Mouse (Mus musculus) forebrain, embryonic 11.5 days (tissue): ENCODE results near the gene Clip1. TPM values are rescaled to one million over a fixed set of nuclear protein-coding genes. Genes with fewer than 3 reads are reported as not detected.

ENCODE experiments used
- ATAC-seq: fragments of 200-750 bp; cut with Nextera tagmentation; replicated peaks from 2 replicates; pipeline ENCODE4 v1.8.0; 2017; ENCODE audit warnings: moderate TSS enrichment; ENCODE audit not compliant: low FRiP score
- DNase-seq: peaks from one replicate; pipeline ENCODE4 v3.0.0-alpha.2; 2017; ENCODE audit warnings: low spot score
- H3K27ac ChIP-seq: fragments of 300-500 bp; sonication (generic); 2 replicates; pipeline ENCODE4 v1.5.1; 2014; ENCODE audit warnings: low read depth, low read length
- H3K27me3 ChIP-seq: fragments of 300-500 bp; sonication (generic); 2 replicates; pipeline ENCODE4 v1.6.1; 2014; ENCODE audit warnings: mild to moderate bottlenecking, low read length, mixed read lengths; ENCODE audit not compliant: control insufficient read depth, insufficient read depth
- H3K36me3 ChIP-seq: fragments of 300-500 bp; sonication (generic); 2 replicates; pipeline ENCODE4 v1.6.1; 2014; ENCODE audit warnings: mild to moderate bottlenecking, low read length, moderate library complexity, mixed read lengths; ENCODE audit not compliant: control insufficient read depth, insufficient read depth
- H3K4me1 ChIP-seq: fragments of 300-500 bp; sonication (generic); replicated peaks from 2 replicates; pipeline ENCODE4 v1.6.1; 2014; ENCODE audit warnings: low read length, mixed read lengths; ENCODE audit not compliant: control insufficient read depth, insufficient read depth
- H3K4me2 ChIP-seq: fragments of 300-500 bp; sonication (generic); 2 replicates; pipeline ENCODE4 v1.6.1; 2014; ENCODE audit warnings: low read depth, mild to moderate bottlenecking, low read length, moderate library complexity, mixed read lengths; ENCODE audit not compliant: severe bottlenecking
- H3K4me3 ChIP-seq: fragments of 300-500 bp; sonication (generic); 2 replicates; pipeline ENCODE4 v1.5.1; 2014; ENCODE audit warnings: low read depth, low read length
- H3K9ac ChIP-seq: fragments of 300-500 bp; sonication (generic); 2 replicates; pipeline ENCODE4 v1.6.1; 2014; ENCODE audit warnings: low read length
- H3K9me3 ChIP-seq: fragments of 300-500 bp; sonication (generic); 2 replicates; pipeline ENCODE4 v1.6.1; 2016; ENCODE audit warnings: low read length, mixed read lengths; ENCODE audit not compliant: control insufficient read depth
- WGBS: fragments of 180-500 bp; shearing (Covaris S2); extraction: QIAGEN DNeasy Blood & Tissue Kit; methylation state at CpG from one replicate; pipeline ENCODE4 v1.1.7; 2014; 5-methylcytosine and 5-hydroxymethylcytosine counted together
- polyA plus RNA-seq: library from polyadenylated mRNA; unstranded; fragments of >200 nt; fragmentation: Nextera tagmentation; extraction: Ambion mirVana; gene quantifications from 2 replicates; pipeline ENCODE4 v1.2.1, GENCODE M21; 2014

Gene Clip1
- polyA plus RNA-seq, 1 experiment from 2014 or later = 57.7 TPM

GRCm38 (mm10) chr5:123641259-123641900 lies 43.0 kb downstream of the Clip1 start:
- H3K4me1 ChIP-seq = no peaks in the 10 kb centered on the region
- DNase-seq (no peak), ATAC-seq (no peak)
- WGBS = 90% methylated on average over 7 of the region's 7 CpGs
- H3K9me3 ChIP-seq = no peaks in the 10 kb centered on the region
- H3K4me2 ChIP-seq = no peak overlapping the region
- no peak overlapping the region for H3K9ac ChIP-seq
- H3K4me3 ChIP-seq = no peak overlapping the region
- H3K36me3 ChIP-seq = no peaks in the 10 kb centered on the region; the same call in 1 of the 2 replicates
- H3K27ac ChIP-seq = no peak overlapping the region
- no peaks in the 10 kb centered on the region for H3K27me3 ChIP-seq

GRCm38 (mm10) chr5:123640181-123640580 lies 44.2 kb downstream of the Clip1 start:
- H3K36me3 ChIP-seq = no peaks in the 10 kb centered on the region; the same call in 1 of the 2 replicates
- DNase-seq = no peak
- no peak overlapping the region for H3K27ac ChIP-seq
- H3K4me1 ChIP-seq = no peaks in the 10 kb centered on the region
- no peaks in the 10 kb centered on the region for H3K27me3 ChIP-seq
- H3K4me3 ChIP-seq = no peak overlapping the region
- WGBS = 86% methylated on average over 9 of the region's 9 CpGs
- no peak for ATAC-seq
- no peak overlapping the region for H3K9ac ChIP-seq
- no peaks in the 10 kb centered on the region for H3K9me3 ChIP-seq
- H3K4me2 ChIP-seq = no peak overlapping the region

- H3K9me3 ChIP-seq = no peaks in the 10 kb centered on the region
- H3K4me2 ChIP-seq = no peak overlapping the region
- DNase-seq (no peak), ATAC-seq (no peak)
- H3K4me3 ChIP-seq = no peak overlapping the region
- H3K36me3 ChIP-seq = no peaks in the 10 kb centered on the region; the same call in 1 of the 2 replicates
- no peak overlapping the region for H3K9ac ChIP-seq
- no peaks in the 10 kb centered on the region for H3K27me3 ChIP-seq
- no peaks in the 10 kb centered on the region for H3K4me1 ChIP-seq
- 90% methylated on average over 10 of the region's 10 CpGs for WGBS
- H3K27ac ChIP-seq = no peak overlapping the region
Measured at GRCm38 (mm10) chr5:123631210-123631609, 53.2 kb downstream of the Clip1 start.

GRCm38 (mm10) chr5:123626631-123627030 lies 57.8 kb downstream of the Clip1 start:
- no peaks in the 10 kb centered on the region; the same call in 1 of the 2 replicates for H3K36me3 ChIP-seq
- DNase-seq (peak; percentile 72), ATAC-seq (no peak)

GRCm38 (mm10) chr5:123622421-123622820 lies 62.0 kb downstream of the Clip1 start:
- H3K27me3 ChIP-seq = no peaks in the 10 kb centered on the region
- H3K36me3 ChIP-seq = peaks cover 4% of the 10 kb centered on the region; the same call in 1 of the 2 replicates
- H3K4me1 ChIP-seq = no peaks in the 10 kb centered on the region
- DNase-seq (no peak), ATAC-seq (no peak)
- H3K9me3 ChIP-seq = no peaks in the 10 kb centered on the region
- no peak overlapping the region for H3K9ac ChIP-seq
- WGBS = 70% methylated on average over 13 of the region's 13 CpGs
- H3K27ac ChIP-seq = no peak overlapping the region
- H3K4me3 ChIP-seq = no peak overlapping the region
- H3K4me2 ChIP-seq = no peak overlapping the region

More at GRCm38 (mm10) chr5:123626631-123627030, 57.8 kb downstream of the Clip1 start:
- WGBS = 32% methylated on average over 8 of the region's 8 CpGs
- no peak overlapping the region for H3K4me2 ChIP-seq
- no peaks in the 10 kb centered on the region for H3K9me3 ChIP-seq
- H3K27ac ChIP-seq = no peak overlapping the region
- no peaks in the 10 kb centered on the region for H3K27me3 ChIP-seq
- H3K9ac ChIP-seq = no peak overlapping the region
- no peaks in the 10 kb centered on the region for H3K4me1 ChIP-seq
- H3K4me3 ChIP-seq = no peak overlapping the region

GRCm38 (mm10) chr5:123618558-123618957 lies 65.9 kb downstream of the Clip1 start:
- 63% methylated on average over 2 of the region's 2 CpGs for WGBS
- Histone ChIP-seq H3K9me3 (no peaks in the 10 kb centered on the region), H3K4me3 (no peak overlapping the region), H3K9ac (no peak overlapping the region), H3K27ac (no peak overlapping the region), H3K36me3 (peaks cover 11% of the 10 kb centered on the region; the same call in 1 of the 2 replicates), H3K4me2 (no peak overlapping the region), H3K27me3 (no peaks in the 10 kb centered on the region), H3K4me1 (no peaks in the 10 kb centered on the region)
- no peak for DNase-seq
- ATAC-seq = no peak

GRCm38 (mm10) chr5:123614246-123614645 lies 70.2 kb downstream of the Clip1 start:
- peaks cover 16% of the 10 kb centered on the region; the same call in 1 of the 2 replicates for H3K36me3 ChIP-seq

GRCm38 (mm10) chr5:123609843-123610242 lies 74.6 kb downstream of the Clip1 start:
- no peaks in the 10 kb centered on the region for H3K9me3 ChIP-seq
- 35% methylated on average over 4 of the region's 4 CpGs for WGBS
- no peak overlapping the region for H3K9ac ChIP-seq
- no peak overlapping the region for H3K27ac ChIP-seq
- H3K27me3 ChIP-seq = no peaks in the 10 kb centered on the region
- no peak overlapping the region for H3K4me2 ChIP-seq
- DNase-seq = peak; percentile 84
- H3K36me3 ChIP-seq = peaks cover 16% of the 10 kb centered on the region; the same call in 1 of the 2 replicates
- no peaks in the 10 kb centered on the region for H3K4me1 ChIP-seq
- no peak overlapping the region for H3K4me3 ChIP-seq
- no peak for ATAC-seq

More at GRCm38 (mm10) chr5:123614246-123614645, 70.2 kb downstream of the Clip1 start:
- Histone ChIP-seq H3K4me1 (no peaks in the 10 kb centered on the region), H3K4me3 (no peak overlapping the region), H3K27me3 (no peaks in the 10 kb centered on the region), H3K4me2 (no peak overlapping the region), H3K27ac (no peak overlapping the region), H3K9ac (no peak overlapping the region), H3K9me3 (no peaks in the 10 kb centered on the region)
- DNase-seq = no peak
- ATAC-seq = no peak
- 96% methylated on average over 24 of the region's 24 CpGs for WGBS

GRCm38 (mm10) chr5:123609416-123609815 lies 75.0 kb downstream of the Clip1 start:
- no peak overlapping the region for H3K4me3 ChIP-seq

More at GRCm38 (mm10) chr5:123609416-123609815, 75.0 kb downstream of the Clip1 start:
- Histone ChIP-seq H3K27ac (no peak overlapping the region), H3K9ac (no peak overlapping the region), H3K36me3 (peaks cover 12% of the 10 kb centered on the region; the same call in 1 of the 2 replicates), H3K4me1 (no peaks in the 10 kb centered on the region), H3K27me3 (no peaks in the 10 kb centered on the region), H3K4me2 (no peak overlapping the region), H3K9me3 (no peaks in the 10 kb centered on the region)
- DNase-seq (no peak), ATAC-seq (no peak)
- WGBS = 96% methylated on average over 7 of the region's 7 CpGs
